Mouse (Mus musculus) embryo, embryonic 10.5 days (tissue): ENCODE measurements around the gene Tia1.
A peak's percentile ranks its signal among the peaks of the same experiment; 100 is the strongest.

ENCODE experiments used
- DNase-seq: peaks from one replicate; pipeline ENCODE4 v3.0.0-alpha.2; 2015; ENCODE audit warnings: low spot score

The Tia1 gene

GRCm38 (mm10) chr6:86431531-86431930 is 27.5 kb downstream of the Tia1 start:
- DNase-seq = no peak

- DNase-seq = no peak
Observed at GRCm38 (mm10) chr6:86433696-86434095, 29.7 kb downstream of the Tia1 start.

- DNase-seq = peak; percentile 80
Observed at GRCm38 (mm10) chr6:86437711-86438110, 33.7 kb downstream of the Tia1 start.

GRCm38 (mm10) chr6:86438272-86439118 is 34.5 kb downstream of the Tia1 start, which contains the start of gene C87436:
Gene C87436 (plus strand): TSS chr6:86438374.
- peak; percentile 96 for DNase-seq

- peak; percentile 21 for DNase-seq
Observed at GRCm38 (mm10) chr6:86439119-86439496, 35.1 kb downstream of the Tia1 start.

- DNase-seq = no peak
Observed at GRCm38 (mm10) chr6:86439531-86439930, 35.5 kb downstream of the Tia1 start.

- no peak for DNase-seq
Observed at GRCm38 (mm10) chr6:86441571-86441970, 37.6 kb downstream of the Tia1 start.

GRCm38 (mm10) chr6:86445551-86445950 is 41.5 kb downstream of the Tia1 start:
- DNase-seq = no peak

GRCm38 (mm10) chr6:86446927-86447568 is 43.0 kb downstream of the Tia1 start:
- no peak for DNase-seq

GRCm38 (mm10) chr6:86456727-86457126 is 52.7 kb downstream of the Tia1 start:
- no peak for DNase-seq

- no peak for DNase-seq
Observed at GRCm38 (mm10) chr6:86463079-86463478, 59.1 kb downstream of the Tia1 start.

GRCm38 (mm10) chr6:86471317-86471716 is 67.3 kb downstream of the Tia1 start:
- DNase-seq = no peak

GRCm38 (mm10) chr6:86471760-86472099 is 67.7 kb downstream of the Tia1 start:
- no peak for DNase-seq

- DNase-seq = peak; percentile 98
Observed at GRCm38 (mm10) chr6:86472100-86472955, 68.3 kb downstream of the Tia1 start.

GRCm38 (mm10) chr6:86473077-86473476 is 69.1 kb downstream of the Tia1 start:
- peak; percentile 42 for DNase-seq

GRCm38 (mm10) chr6:86474072-86474471 is 70.1 kb downstream of the Tia1 start:
- DNase-seq = no peak

GRCm38 (mm10) chr6:86474646-86475181 is 70.7 kb downstream of the Tia1 start:
- DNase-seq = no peak

GRCm38 (mm10) chr6:86475462-86476167 is 71.6 kb downstream of the Tia1 start:
- no peak for DNase-seq

- no peak for DNase-seq
Observed at GRCm38 (mm10) chr6:86476931-86477330, 72.9 kb downstream of the Tia1 start.

- DNase-seq = peak; percentile 36
Observed at GRCm38 (mm10) chr6:86479311-86479710, 75.3 kb downstream of the Tia1 start.

- no peak for DNase-seq
Observed at GRCm38 (mm10) chr6:86479816-86480188, 75.8 kb downstream of the Tia1 start.
